Mouse (Mus musculus) erythroblast, embryonic 14.5 days (primary cell): ENCODE data around the gene Polr1b. TPM values are rescaled to one million over a fixed set of nuclear protein-coding genes. Genes with fewer than 3 reads are reported as not detected.

Experiments
- H3K27me3 ChIP-seq: 2 replicates; pipeline ENCODE4 v1.6.1; 2012; ENCODE audit warnings: inconsistent platforms; ENCODE audit not compliant: control insufficient read depth
- H3K36me3 ChIP-seq: 2 replicates; pipeline ENCODE4 v1.6.1; 2012; ENCODE audit warnings: mild to moderate bottlenecking, inconsistent platforms; ENCODE audit not compliant: control insufficient read depth
- H3K4me1 ChIP-seq: 2 replicates; pipeline ENCODE4 v1.6.1; 2012; ENCODE audit warnings: inconsistent platforms; ENCODE audit not compliant: control insufficient read depth
- H3K4me3 ChIP-seq: replicated peaks from 2 replicates; pipeline ENCODE3; 2012; ENCODE audit warnings: moderate library complexity, mild to moderate bottlenecking, inconsistent platforms
- H3K9me3 ChIP-seq: 2 replicates; pipeline ENCODE4 v1.6.1; 2012; ENCODE audit warnings: low read length, inconsistent platforms, mixed read lengths; ENCODE audit not compliant: control insufficient read depth
- GATA1 ChIP-seq: IDR thresholded peaks from 2 replicates; pipeline ENCODE4 v1.6.1; 2012; ENCODE audit warnings: low read length, inconsistent platforms, mixed read lengths
- TAL1 ChIP-seq: IDR thresholded peaks from 3 replicates; pipeline ENCODE4 v1.6.1; 2012; ENCODE audit warnings: low read length, inconsistent platforms, mixed read lengths
- polyA plus RNA-seq: library from polyadenylated mRNA; stranded (reverse); fragments of >175 nt; gene quantifications from 2 replicates; pipeline ENCODE4 v1.2.3, GENCODE M21; 2012

The Polr1b gene
- polyA plus RNA-seq, 1 experiment, result 0.15 TPM

- TF ChIP-seq GATA1 (no peak), TAL1 (no peak)
- Histone ChIP-seq H3K9me3 (no peaks in the 10 kb centered on the region), H3K27me3 (no peaks in the 10 kb centered on the region), H3K4me3 (no peak overlapping the region), H3K36me3 (peaks cover 34% of the 10 kb centered on the region), H3K4me1 (peaks cover 33% of the 10 kb centered on the region)
Measured at GRCm38 (mm10) chr2:129133006-129133805, 32.4 kb downstream of the Polr1b start.

GRCm38 (mm10) chr2:129139906-129140305, 39.1 kb downstream of the Polr1b start:
- TF ChIP-seq GATA1, result no peak
- no peak for TF ChIP-seq TAL1

GRCm38 (mm10) chr2:129148836-129149235, 48.0 kb downstream of the Polr1b start:
- peaks cover 6% of the 10 kb centered on the region for H3K27me3 ChIP-seq
- no peaks in the 10 kb centered on the region for H3K4me1 ChIP-seq
- TF ChIP-seq GATA1 (no peak), TAL1 (no peak)
- H3K36me3 ChIP-seq, result no peaks in the 10 kb centered on the region
- no peaks in the 10 kb centered on the region for H3K9me3 ChIP-seq
- no peak overlapping the region for H3K4me3 ChIP-seq

More at GRCm38 (mm10) chr2:129139906-129140305, 39.1 kb downstream of the Polr1b start:
- Histone ChIP-seq H3K9me3 (no peaks in the 10 kb centered on the region), H3K4me3 (no peak overlapping the region), H3K36me3 (peaks cover 5% of the 10 kb centered on the region), H3K27me3 (peaks cover 11% of the 10 kb centered on the region), H3K4me1 (no peaks in the 10 kb centered on the region)

- H3K4me3 ChIP-seq, result no peak overlapping the region
- TF ChIP-seq TAL1 (no peak), GATA1 (no peak)
- H3K27me3 ChIP-seq, result no peaks in the 10 kb centered on the region
Measured at GRCm38 (mm10) chr2:129150386-129150785, 49.6 kb downstream of the Polr1b start.

GRCm38 (mm10) chr2:129151111-129151510, 50.3 kb downstream of the Polr1b start:
- no peaks in the 10 kb centered on the region for H3K9me3 ChIP-seq
- no peaks in the 10 kb centered on the region for H3K4me1 ChIP-seq
- no peak for TF ChIP-seq GATA1
- TF ChIP-seq TAL1, result no peak
- H3K36me3 ChIP-seq, result no peaks in the 10 kb centered on the region
- no peaks in the 10 kb centered on the region for H3K27me3 ChIP-seq
- H3K4me3 ChIP-seq, result no peak overlapping the region

More at GRCm38 (mm10) chr2:129150386-129150785, 49.6 kb downstream of the Polr1b start:
- Histone ChIP-seq H3K9me3 (no peaks in the 10 kb centered on the region), H3K4me1 (no peaks in the 10 kb centered on the region), H3K36me3 (no peaks in the 10 kb centered on the region)

GRCm38 (mm10) chr2:129152751-129153150, 52.0 kb downstream of the Polr1b start:
- H3K4me3 ChIP-seq, result no peak overlapping the region
- peaks cover 3% of the 10 kb centered on the region; the same call in 1 of the 2 replicates for H3K27me3 ChIP-seq
- no peaks in the 10 kb centered on the region for H3K36me3 ChIP-seq
- TF ChIP-seq GATA1 (no peak), TAL1 (no peak)
- H3K9me3 ChIP-seq, result no peaks in the 10 kb centered on the region
- H3K4me1 ChIP-seq, result no peaks in the 10 kb centered on the region; the same call in none of the 2 replicates

- TF ChIP-seq GATA1 (no peak), TAL1 (no peak)
- no peaks in the 10 kb centered on the region for H3K4me1 ChIP-seq
- no peak overlapping the region for H3K4me3 ChIP-seq
- H3K36me3 ChIP-seq, result no peaks in the 10 kb centered on the region
- H3K9me3 ChIP-seq, result no peaks in the 10 kb centered on the region
- peaks cover 2% of the 10 kb centered on the region; the same call in 1 of the 2 replicates for H3K27me3 ChIP-seq
Measured at GRCm38 (mm10) chr2:129164815-129165214, 64.0 kb downstream of the Polr1b start.

- H3K36me3 ChIP-seq, result no peaks in the 10 kb centered on the region
- no peaks in the 10 kb centered on the region for H3K4me1 ChIP-seq
- TF ChIP-seq TAL1 (no peak), GATA1 (no peak)
- H3K27me3 ChIP-seq, result peaks cover 2% of the 10 kb centered on the region; the same call in 1 of the 2 replicates
- no peaks in the 10 kb centered on the region for H3K9me3 ChIP-seq
- no peak overlapping the region for H3K4me3 ChIP-seq
Measured at GRCm38 (mm10) chr2:129166466-129167463, 66.0 kb downstream of the Polr1b start.
